Mouse (Mus musculus) retina, postnatal 1 day (tissue): Measurements from ENCODE around the gene Psme2b.
"Not testable (repeated sequence)": the region's sequence is repeated elsewhere in the genome, so short reads cannot be mapped to it uniquely, and the experiment has no call there.

Source experiments
- DNase-seq: peaks from one replicate; pipeline ENCODE4 v3.0.0-alpha.2; 2012

Psme2b gene

GRCm38 (mm10) chr11:48946090-48946489 lies at the start of gene Psme2b:
TSS of gene Psme2b (minus strand) at chr11:48946190.
- not testable (repeated sequence) for DNase-seq

DNA sequence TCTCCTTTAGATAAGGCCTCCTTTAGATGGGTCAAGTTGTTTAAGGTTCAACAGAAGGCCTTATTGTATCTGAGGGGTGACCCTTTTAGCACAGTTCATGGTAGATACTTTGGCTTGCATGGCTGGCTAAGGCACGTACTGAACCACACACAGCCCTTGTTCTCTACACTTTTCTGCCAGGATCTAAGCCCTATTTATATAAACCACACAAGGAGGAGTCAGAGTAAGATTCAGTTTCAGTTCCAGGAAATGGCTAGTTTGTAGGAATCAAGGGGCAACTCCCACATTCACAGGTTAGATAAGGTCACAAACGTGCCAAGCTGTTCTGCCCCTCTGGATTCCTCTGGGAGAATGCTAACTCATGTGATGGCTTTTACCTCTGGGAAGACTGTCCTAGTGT lies 48.0 kb upstream of the Psme2b start, which contains the start of gene Tgtp1:
TSS of gene Tgtp1 (minus strand) at position 155 of the 400 bp plus-strand sequence.
- DNase-seq, result not testable (repeated sequence)

DNA sequence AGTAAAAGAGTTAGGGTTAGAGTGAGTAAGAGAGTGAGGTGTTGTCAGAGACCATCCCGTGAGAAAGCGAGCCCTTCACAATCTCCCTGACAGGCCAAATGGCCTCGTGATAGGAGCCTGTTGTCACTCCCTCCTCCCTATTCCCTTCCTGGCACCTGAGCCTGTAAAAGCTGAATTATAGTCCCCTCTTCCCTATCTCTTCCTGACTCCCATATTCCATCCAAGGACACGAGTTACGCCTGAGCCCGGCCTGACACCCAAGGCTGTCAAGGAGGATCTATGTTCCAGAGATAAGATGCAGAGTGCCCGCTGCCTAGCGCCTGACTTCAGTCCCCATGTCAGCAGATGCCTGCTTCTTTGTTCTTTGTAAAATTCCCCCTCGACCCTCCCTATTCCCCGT lies 47.3 kb upstream of the Psme2b start:
- DNase-seq, result not testable (repeated sequence)

DNA sequence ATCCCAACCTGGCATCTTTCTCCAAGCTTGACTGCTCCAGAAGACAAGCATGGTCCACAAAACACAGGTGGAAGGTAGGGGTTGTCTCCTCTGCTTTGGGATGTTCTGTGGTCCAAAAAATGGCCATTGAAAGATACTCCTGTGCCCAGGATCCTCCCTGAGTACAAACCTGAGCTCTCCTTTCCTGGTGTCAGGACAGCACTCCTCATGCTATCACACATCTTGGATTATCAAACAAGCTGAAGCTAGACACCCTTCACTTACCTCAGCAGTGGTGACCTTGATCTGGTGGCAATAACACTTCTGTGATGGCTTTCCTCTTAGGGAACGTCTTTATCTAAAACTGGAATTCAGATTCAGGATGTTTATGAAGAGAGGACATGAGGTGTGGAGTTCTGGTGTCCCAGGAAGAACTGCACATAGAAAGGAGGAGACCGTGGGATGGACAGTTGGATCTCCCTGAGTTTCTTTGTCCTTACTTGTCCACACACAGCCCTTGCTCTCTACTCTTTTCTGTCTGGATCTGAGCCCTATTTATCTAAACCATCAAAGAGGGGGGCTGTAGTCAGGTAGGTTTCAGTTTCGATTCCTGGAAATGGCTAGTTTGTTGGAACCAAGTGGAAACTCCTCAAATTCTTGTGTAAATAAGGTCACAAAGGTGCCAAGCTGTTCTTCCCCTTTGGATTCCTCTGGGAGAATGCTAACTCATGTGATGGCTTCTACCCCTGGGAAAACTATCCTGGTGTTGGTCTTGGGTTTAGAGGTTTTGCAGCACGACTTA lies 45.9 kb upstream of the Psme2b start, which contains the start of gene Gm12185:
TSS of gene Gm12185 (minus strand) at position 487 of the 781 bp plus-strand sequence.
- DNase-seq, result not testable (repeated sequence)

GRCm38 (mm10) chr11:48989981-48990380 lies 44.0 kb upstream of the Psme2b start:
- DNase-seq, result not testable (repeated sequence)

DNA sequence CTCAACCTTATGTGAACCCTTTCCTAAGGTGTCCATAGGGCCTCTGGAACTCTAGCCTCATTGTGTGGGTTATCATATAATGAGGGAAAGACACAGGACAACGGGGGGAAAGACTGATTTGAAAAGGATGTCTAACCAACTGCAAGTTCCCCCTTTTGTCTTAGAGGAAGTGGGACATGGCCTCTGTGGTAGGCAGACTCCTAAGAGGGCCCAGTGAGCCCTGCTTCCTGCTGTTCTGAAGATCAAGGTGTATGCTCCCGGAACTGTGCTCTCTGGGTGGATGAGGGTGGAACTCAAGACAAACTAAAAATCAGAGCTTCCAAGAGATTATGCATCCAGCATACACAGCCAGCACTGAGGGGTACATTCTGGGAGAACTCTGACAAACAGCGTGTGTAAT lies 42.2 kb upstream of the Psme2b start:
- not testable (repeated sequence) for DNase-seq

GRCm38 (mm10) chr11:48982848-48983247 lies 36.9 kb upstream of the Psme2b start:
- DNase-seq, result not testable (repeated sequence)

- DNase-seq, result not testable (repeated sequence)
Observed at GRCm38 (mm10) chr11:48980052-48980451, 34.1 kb upstream of the Psme2b start.

GRCm38 (mm10) chr11:48979251-48979650 lies 33.3 kb upstream of the Psme2b start, which contains the start of gene 9930111J21Rik1:
TSS of gene 9930111J21Rik1 (minus strand) at chr11:48979398.
- not testable (repeated sequence) for DNase-seq

- DNase-seq, result not testable (repeated sequence)
Observed at GRCm38 (mm10) chr11:48978240-48978939, 32.4 kb upstream of the Psme2b start, which contains the start of gene Olfr56. TSS of gene Olfr56 (plus strand) at chr11:48978889.

GRCm38 (mm10) chr11:48974686-48975085 lies 28.7 kb upstream of the Psme2b start:
- not testable (repeated sequence) for DNase-seq

DNA sequence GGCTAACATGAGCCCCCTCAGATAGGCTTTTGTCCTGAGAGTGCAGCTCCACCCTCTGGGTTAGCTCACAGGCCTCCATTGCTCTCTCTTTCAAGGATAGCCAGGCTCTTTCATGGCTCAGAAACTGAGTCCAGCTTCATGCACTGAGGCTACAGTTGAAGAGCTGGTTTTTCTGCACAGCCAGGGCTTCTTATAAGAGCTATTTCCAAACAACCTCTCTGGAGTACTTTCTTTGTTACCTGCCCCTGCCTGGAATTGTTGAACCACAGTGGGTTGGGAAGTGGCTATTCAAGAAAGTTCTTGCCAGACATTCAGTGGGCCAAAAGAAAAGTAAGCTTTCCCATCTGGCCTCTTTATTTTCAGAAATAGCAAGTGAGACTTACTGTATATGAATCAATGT lies 6.7 kb downstream of the Psme2b start:
- DNase-seq, result not testable (repeated sequence)

DNA sequence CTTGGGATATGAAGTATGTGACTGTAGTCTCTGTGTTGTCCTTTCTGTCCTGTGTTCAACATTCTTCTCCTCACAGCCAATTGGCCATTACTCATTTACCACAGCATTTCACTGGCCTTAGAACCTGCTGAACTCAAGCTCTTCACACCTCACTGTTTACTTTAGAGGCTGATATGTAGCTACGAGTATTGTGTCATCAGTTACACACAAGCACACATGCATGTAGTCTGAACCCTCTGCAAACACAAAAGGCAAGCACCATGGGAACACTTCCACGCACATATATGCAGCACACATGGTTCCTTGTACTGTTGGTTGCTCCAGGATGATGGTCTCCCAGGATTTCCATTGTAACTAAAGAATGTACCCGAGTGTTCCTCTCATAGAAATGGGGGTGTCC lies 10.7 kb downstream of the Psme2b start:
- not testable (repeated sequence) for DNase-seq

GRCm38 (mm10) chr11:48933923-48934322 lies 12.1 kb downstream of the Psme2b start:
- DNase-seq, result not testable (repeated sequence)

- DNase-seq, result not testable (repeated sequence)
Observed at GRCm38 (mm10) chr11:48933422-48933821, 12.6 kb downstream of the Psme2b start.

DNA sequence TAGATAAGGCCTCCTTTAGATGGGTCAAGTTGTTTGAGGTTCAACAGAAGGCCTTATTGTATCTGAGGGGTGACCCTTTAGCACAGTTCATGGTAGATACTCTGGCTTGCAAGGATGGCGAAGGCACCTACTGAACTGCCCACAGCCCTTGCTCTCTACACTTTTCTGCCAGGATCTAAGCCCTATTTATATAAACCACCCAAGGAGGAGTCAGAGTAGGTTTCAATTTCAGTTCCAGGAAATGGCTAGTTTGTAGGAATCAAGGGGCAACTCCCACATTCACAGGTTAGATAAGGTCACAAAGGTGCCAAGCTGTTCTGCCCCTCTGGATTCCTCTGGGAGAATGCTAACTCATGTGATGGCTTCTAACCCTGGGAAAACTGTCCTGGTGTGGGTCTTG lies 17.9 kb downstream of the Psme2b start:
- DNase-seq, result not testable (repeated sequence)

DNA sequence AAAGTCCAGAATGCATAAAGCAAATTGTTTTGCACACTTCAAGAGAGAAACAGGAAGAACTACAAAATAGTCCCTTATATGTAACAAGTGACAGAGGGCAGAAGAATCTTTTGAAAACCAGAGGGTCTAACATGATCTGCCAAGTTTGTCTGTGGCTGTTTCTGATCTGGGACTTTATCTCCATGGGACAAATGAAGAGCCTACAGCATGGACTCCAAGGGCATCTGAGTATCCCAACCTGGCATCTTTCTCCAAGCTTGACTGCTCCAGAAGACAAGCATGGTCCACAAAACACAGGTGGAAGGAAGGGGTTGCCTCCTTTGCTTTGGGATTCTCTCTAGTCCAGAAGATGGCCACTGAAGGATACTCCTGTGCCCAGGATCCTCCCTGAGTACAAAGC lies 19.6 kb downstream of the Psme2b start:
- DNase-seq, result not testable (repeated sequence)

- DNase-seq, result not testable (repeated sequence)
Observed at GRCm38 (mm10) chr11:48923818-48924217, 22.2 kb downstream of the Psme2b start.

DNA sequence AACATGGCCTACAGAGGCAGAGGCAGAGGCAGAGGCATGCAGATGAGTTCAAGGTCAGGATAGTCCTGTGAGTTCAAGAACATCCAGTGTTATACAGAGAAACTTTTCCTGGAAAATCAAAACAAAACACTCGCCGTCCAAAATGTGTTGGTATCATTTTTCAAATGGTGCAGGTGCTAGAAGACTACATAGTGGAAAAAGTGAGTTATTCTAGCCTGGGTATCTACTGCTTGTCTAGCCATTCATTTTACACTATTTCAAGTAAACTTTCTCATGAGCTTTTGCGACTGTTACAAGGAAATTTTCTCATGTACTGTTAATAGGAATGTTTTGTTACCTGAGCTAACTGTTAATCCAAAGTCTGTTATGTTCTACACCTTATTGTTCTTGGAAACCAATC lies 27.6 kb downstream of the Psme2b start:
- no peak for DNase-seq

DNA sequence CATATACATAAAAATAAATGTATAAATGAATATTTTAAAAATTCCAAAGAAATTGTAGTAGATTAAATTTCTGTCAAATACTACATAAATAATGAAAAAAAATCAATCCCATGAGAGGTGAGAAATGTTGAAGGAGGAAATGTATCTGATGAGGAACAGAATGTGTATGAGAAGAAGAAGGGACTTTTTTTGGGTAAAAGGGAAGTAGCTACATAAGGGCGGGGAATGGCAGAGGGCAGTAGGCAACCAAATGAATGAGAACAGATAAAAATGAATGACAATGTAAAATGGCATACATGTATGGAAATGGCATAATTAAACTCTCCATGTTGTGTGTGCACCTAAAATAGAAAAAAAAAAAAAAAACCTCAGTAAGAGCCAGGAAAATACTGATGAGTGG lies 32.4 kb downstream of the Psme2b start:
- no peak for DNase-seq

- no peak for DNase-seq
Observed at GRCm38 (mm10) chr11:48908459-48908858, 37.5 kb downstream of the Psme2b start.

- DNase-seq, result no peak
Observed at GRCm38 (mm10) chr11:48902021-48902420, 44.0 kb downstream of the Psme2b start, which contains the start of gene Gm5431. TSS of gene Gm5431 (minus strand) at chr11:48902214.

DNA sequence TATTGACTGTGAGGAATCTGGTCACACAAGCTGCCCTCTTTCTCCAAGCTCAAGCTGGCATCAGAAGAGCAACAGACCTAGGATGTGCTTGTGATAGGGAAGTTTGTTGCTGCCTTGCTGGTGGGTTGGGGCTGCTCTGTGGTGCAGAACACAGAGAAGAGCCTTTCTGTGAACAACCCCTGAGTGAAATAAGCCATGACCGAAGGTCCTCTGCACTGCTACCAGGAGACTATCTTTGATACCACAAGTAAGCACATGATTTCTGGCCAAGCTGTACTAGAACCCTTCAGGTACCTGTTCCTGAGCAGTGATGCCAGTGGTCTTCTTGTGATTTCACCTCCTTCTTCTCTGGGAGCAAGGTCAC lies 44.4 kb downstream of the Psme2b start:
- DNase-seq, result not testable (repeated sequence)
